Mouse (Mus musculus): ENCODE measurements around the gene Rhof. TPM values are rescaled to one million over a fixed set of nuclear protein-coding genes. Genes with fewer than 3 reads are reported as not detected.
A peak's percentile ranks its signal among the peaks of the same experiment; 100 is the strongest.

Gene Rhof
- polyA plus RNA-seq, 2 experiments: 1.8 to 2.5 TPM

DNA sequence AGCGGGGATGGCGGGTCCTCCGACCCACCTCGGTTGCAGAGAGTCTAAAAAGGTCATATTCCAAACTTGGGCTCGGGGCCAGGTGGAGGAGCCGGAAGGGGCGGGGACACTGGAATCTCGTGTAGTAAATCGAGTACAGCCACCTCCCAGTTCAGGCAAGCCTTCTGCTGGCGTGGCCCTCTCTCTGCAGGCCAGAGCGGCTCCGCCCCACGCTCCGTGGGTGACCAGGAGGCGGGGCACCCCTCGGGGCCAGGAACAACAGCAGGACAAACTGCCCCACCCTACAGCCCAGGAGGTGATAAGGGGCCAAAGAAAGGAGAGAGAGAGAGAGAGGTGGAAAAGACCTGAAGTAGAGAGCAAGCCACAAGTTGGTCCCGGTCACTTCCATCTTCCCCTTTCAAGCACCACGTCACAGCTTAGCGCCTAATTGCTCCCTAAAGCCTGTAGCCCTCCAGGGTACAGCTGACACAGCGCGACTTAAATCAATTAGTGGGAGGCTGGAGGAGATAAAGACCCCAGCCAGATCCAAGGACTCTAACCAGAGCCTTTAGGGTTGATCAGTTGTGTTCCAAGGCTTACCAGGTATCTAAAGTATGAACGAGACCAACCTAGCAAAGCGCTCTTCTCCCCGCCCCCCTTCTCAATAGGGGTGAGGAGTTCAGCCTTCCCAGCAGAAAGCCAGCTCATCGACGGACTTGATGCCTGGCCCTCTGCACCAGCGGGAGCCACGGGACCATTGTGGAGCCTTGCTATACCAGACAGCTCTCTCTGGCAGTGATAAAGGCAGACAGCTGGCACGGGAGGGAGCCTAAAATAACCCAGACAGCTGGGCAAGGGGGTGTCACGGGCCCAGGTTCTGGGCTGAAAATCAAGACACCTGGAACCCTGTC lies 3.2 kb upstream of the Rhof start:
- WGBS (ENCODE audit: insufficient replicate concordance): 9% methylated on average over 30 of the region's 30 CpGs
- Histone ChIP-seq H3K4me3 (ENCODE audit: insufficient read depth in 1 of 2, low read depth in 2 of 2, low read length in 2 of 2) (peak overlapping the region; percentile 42 to 74), H3K4me1 (replicated peaks; ENCODE audit: control insufficient read depth in 2 of 2, insufficient read depth in 2 of 2, low read length in 1 of 2) (peaks cover 41 to 50% of the 10 kb centered on the region in 2 experiments), H3K9me3 (ENCODE audit: control insufficient read depth, low read length) (no peaks in the 10 kb centered on the region), H3K27ac (peak overlapping the region; percentile 98), H3K4me2 (ENCODE audit: low read depth) (peak overlapping the region; percentile 100), H3K36me3 (replicated peaks; ENCODE audit: control insufficient read depth, insufficient read depth, low read depth) (peaks cover 14% of the 10 kb centered on the region), H3K27me3 (ENCODE audit: control insufficient read depth, insufficient read depth, low read length) (no peaks in the 10 kb centered on the region), H3K9ac (replicated peaks) (peak overlapping the region; percentile 99)
- ATAC-seq (ENCODE audit: insufficient read depth) (peak; percentile 31), DNase-seq (ENCODE audit: low read depth in 3 of 3, low spot score in 3 of 3) (peak; percentile 68 to 76 (median 70))
- TF ChIP-seq EP300 (IDR thresholded peaks at IDR 0.05; ENCODE audit: low read depth) (no peak), CTCF (IDR thresholded peaks at IDR 0.05; ENCODE audit: low read depth) (peak; percentile 37; the same call in 1 of the 2 replicates)

DNA sequence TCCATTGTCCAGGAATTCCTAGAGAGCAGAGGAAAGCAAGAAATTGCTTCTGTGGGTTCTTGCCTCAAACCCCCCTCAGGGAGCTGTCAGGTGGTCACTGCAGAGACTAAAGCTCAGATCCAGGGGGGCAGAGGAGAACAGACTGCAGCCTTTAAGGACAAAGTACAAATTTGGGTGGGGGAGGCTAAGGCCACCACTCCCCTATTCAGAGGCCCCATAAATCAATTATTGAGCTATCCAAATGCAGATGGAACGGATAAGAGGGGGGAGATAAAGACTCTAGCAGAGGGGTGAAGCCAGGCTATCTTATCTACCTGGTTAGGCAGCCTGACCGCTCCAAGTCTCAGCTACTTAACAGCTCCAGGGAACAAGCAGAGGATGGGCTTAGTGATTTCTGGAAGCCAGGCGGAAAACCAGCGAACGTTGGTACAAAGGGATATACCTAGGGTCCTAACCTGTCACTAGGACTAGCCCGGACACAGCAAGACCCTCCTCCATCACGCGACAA lies 2.4 kb upstream of the Rhof start:
- DNase-seq (ENCODE audit: low read depth in 3 of 3, low spot score in 3 of 3) (no peak), ATAC-seq (ENCODE audit: insufficient read depth) (no peak)
- Histone ChIP-seq H3K9me3 (ENCODE audit: control insufficient read depth, low read length) (no peaks in the 10 kb centered on the region), H3K4me2 (ENCODE audit: low read depth) (peak overlapping the region; percentile 100), H3K4me1 (replicated peaks; ENCODE audit: control insufficient read depth in 2 of 2, insufficient read depth in 2 of 2, low read length in 1 of 2) (peaks cover 41 to 50% of the 10 kb centered on the region in 2 experiments), H3K9ac (replicated peaks) (peak overlapping the region; percentile 3; the same call in 1 of the 2 replicates), H3K27me3 (ENCODE audit: control insufficient read depth, insufficient read depth, low read length) (no peaks in the 10 kb centered on the region), H3K36me3 (replicated peaks; ENCODE audit: control insufficient read depth, insufficient read depth, low read depth) (peaks cover 14% of the 10 kb centered on the region), H3K27ac (peak overlapping the region; percentile 26; the same call in 1 of the 2 replicates), H3K4me3 (ENCODE audit: insufficient read depth in 1 of 2, low read depth in 2 of 2, low read length in 2 of 2) (peak overlapping the region; percentile 30 to 74; a peak in 3 of 4 replicates)
- TF ChIP-seq CTCF (IDR thresholded peaks at IDR 0.05; ENCODE audit: low read depth) (no peak), EP300 (IDR thresholded peaks at IDR 0.05; ENCODE audit: low read depth) (no peak)
- 54% methylated on average over 8 of the region's 8 CpGs for WGBS (ENCODE audit: insufficient replicate concordance)

DNA sequence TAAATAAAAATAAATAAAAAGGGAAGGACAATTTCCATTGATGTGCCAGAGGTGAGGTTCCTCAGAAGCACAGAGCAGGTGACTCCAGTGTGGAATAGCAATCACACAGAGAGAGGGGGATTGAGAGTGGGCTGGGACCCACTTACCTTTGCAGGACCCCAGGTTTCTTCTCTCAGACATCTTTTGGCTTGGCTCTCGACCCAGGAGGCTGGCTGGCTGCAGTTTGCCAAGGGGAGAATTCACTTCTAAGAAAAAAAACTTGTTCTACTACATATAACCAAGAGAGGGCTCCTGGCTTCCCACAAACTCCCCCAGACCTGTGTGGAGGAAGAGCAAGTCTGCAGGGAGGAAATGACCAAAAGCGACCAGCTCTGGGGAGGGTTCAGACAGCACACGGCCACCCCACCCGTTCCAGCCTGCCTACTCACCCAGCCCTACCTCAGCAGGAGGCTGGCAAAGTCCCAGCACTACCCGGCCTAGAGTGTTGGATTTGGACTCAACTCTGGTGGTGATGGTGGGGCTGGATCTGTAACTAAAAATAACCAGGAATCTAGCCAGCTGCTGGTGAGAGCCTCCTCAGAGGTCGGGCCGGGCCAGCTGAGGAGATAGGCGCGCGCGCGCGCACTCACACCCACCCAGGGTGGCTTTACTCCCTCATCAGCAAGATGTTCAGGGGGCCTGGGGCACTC lies 1.8 kb upstream of the Rhof start:
- H3K4me1 ChIP-seq (replicated peaks; ENCODE audit: control insufficient read depth in 2 of 2, insufficient read depth in 2 of 2, low read length in 1 of 2): peaks cover 39 to 50% of the 10 kb centered on the region in 2 experiments
- TF ChIP-seq CTCF (IDR thresholded peaks at IDR 0.05; ENCODE audit: low read depth): no peak
- no peak for TF ChIP-seq EP300 (IDR thresholded peaks at IDR 0.05; ENCODE audit: low read depth)
- no peak for DNase-seq (ENCODE audit: low read depth in 3 of 3, low spot score in 3 of 3)
- H3K36me3 ChIP-seq (replicated peaks; ENCODE audit: control insufficient read depth, insufficient read depth, low read depth): peaks cover 14% of the 10 kb centered on the region
- peak overlapping the region; percentile 100 for H3K4me2 ChIP-seq (ENCODE audit: low read depth)
- peak overlapping the region in 1 of 2 experiments; percentile 74; a peak in 2 of 4 replicates for H3K4me3 ChIP-seq (ENCODE audit: insufficient read depth in 1 of 2, low read depth in 2 of 2, low read length in 2 of 2)
- H3K27ac ChIP-seq: peak overlapping the region; percentile 26
- no peaks in the 10 kb centered on the region for H3K9me3 ChIP-seq (ENCODE audit: control insufficient read depth, low read length)
- peak overlapping the region; percentile 18; the same call in 1 of the 2 replicates for H3K9ac ChIP-seq (replicated peaks)
- 48% methylated on average over 13 of the region's 13 CpGs for WGBS (ENCODE audit: insufficient replicate concordance)
- H3K27me3 ChIP-seq (ENCODE audit: control insufficient read depth, insufficient read depth, low read length): no peaks in the 10 kb centered on the region
- ATAC-seq (ENCODE audit: insufficient read depth): no peak

DNA sequence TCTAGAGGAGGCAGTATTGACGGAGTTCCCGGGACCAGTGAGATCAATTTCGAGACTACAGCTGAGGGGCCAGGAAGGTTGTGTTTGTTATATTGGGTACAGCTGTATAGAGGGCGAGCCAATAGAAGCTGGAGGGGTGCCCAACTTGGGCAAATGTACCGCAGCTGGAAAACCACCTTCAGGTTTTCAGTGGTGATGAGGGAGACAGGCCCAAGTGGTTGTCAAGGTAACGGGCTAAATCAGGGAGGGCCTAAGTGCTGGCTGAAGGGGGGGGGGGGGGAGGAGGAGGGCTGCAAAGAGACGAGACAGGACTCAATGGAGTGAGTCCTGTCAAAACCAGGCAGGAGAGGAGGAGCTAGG lies 1.3 kb upstream of the Rhof start:
- no peaks in the 10 kb centered on the region for H3K9me3 ChIP-seq (ENCODE audit: control insufficient read depth, low read length)
- H3K4me1 ChIP-seq (replicated peaks; ENCODE audit: control insufficient read depth in 2 of 2, insufficient read depth in 2 of 2, low read length in 1 of 2): peaks cover 39 to 52% of the 10 kb centered on the region in 2 experiments
- 56% methylated on average over 7 of the region's 7 CpGs for WGBS (ENCODE audit: insufficient replicate concordance)
- TF ChIP-seq CTCF (IDR thresholded peaks at IDR 0.05; ENCODE audit: low read depth): no peak
- no peak for TF ChIP-seq EP300 (IDR thresholded peaks at IDR 0.05; ENCODE audit: low read depth)
- no peak overlapping the region for H3K9ac ChIP-seq (replicated peaks)
- peaks cover 14% of the 10 kb centered on the region for H3K36me3 ChIP-seq (replicated peaks; ENCODE audit: control insufficient read depth, insufficient read depth, low read depth)
- ATAC-seq (ENCODE audit: insufficient read depth): no peak
- no peak overlapping the region; the same call in 1 of the 2 replicates for H3K27ac ChIP-seq
- no peak overlapping the region for H3K4me2 ChIP-seq (ENCODE audit: low read depth)
- no peak overlapping the region for H3K4me3 ChIP-seq (ENCODE audit: insufficient read depth in 1 of 2, low read depth in 2 of 2, low read length in 2 of 2)
- no peaks in the 10 kb centered on the region for H3K27me3 ChIP-seq (ENCODE audit: control insufficient read depth, insufficient read depth, low read length)
- DNase-seq (ENCODE audit: low read depth in 3 of 3, low spot score in 3 of 3): no peak
